Mouse (Mus musculus) G1E (cell line): ENCODE results near the gene Pigb. TPM values are rescaled to one million over a fixed set of nuclear protein-coding genes. Genes with fewer than 3 reads are reported as not detected.

Experiments used
- ATAC-seq: 2 replicates; pipeline ENCODE4 v1.8.0; 2016; ENCODE audit warnings: mild to moderate bottlenecking; ENCODE audit not compliant: insufficient number of reproducible peaks, poor library complexity, low FRiP score, severe bottlenecking; ENCODE audit errors: extremely low read depth
- DNase-seq: peaks from one replicate; pipeline ENCODE4 v3.0.0; 2012; ENCODE audit warnings: low spot score
- H3K27me3 ChIP-seq: 2 replicates; pipeline ENCODE4 v1.6.1; 2012; ENCODE audit warnings: mild to moderate bottlenecking, low read length, inconsistent platforms; ENCODE audit not compliant: insufficient read depth
- H3K36me3 ChIP-seq: replicated peaks from 2 replicates; pipeline ENCODE3; 2012; ENCODE audit warnings: mild to moderate bottlenecking, inconsistent platforms
- H3K4me1 ChIP-seq: 2 replicates; pipeline ENCODE4 v1.6.1; 2012; ENCODE audit warnings: low read depth, low read length, inconsistent platforms, mixed read lengths; ENCODE audit not compliant: insufficient read depth
- H3K4me3 ChIP-seq: 2 replicates; pipeline ENCODE4 v1.5.1; 2012; ENCODE audit warnings: low read depth, mild to moderate bottlenecking, inconsistent platforms, low read length, moderate library complexity, mixed read lengths
- H3K9me3 ChIP-seq: replicated peaks from 2 replicates; pipeline ENCODE4 v1.6.1; 2012; ENCODE audit warnings: inconsistent platforms
- CTCF ChIP-seq: IDR thresholded peaks from 2 replicates; pipeline ENCODE4 v1.5.1; 2012; ENCODE audit warnings: low read depth, low read length, inconsistent platforms, mixed read lengths
- GATA1 ChIP-seq: IDR thresholded peaks from 2 replicates; pipeline ENCODE4 v1.6.1; 2012; ENCODE audit warnings: borderline replicate concordance, low read length, inconsistent platforms, mixed read lengths
- GATA2 ChIP-seq: IDR thresholded peaks from 2 replicates; pipeline ENCODE4 v1.6.1; 2012; ENCODE audit warnings: low read depth, low read length, inconsistent platforms, borderline replicate concordance
- POLR2AphosphoS5 ChIP-seq: IDR thresholded peaks from 2 replicates; pipeline ENCODE4 v1.6.1; 2012; ENCODE audit warnings: low read depth, low read length, inconsistent platforms; ENCODE audit not compliant: insufficient replicate concordance
- TAL1 ChIP-seq: conservative IDR thresholded peaks from 2 replicates; pipeline ENCODE4 v1.6.1; 2012; ENCODE audit warnings: low read depth, low read length, inconsistent platforms, mixed read lengths
- polyA plus RNA-seq: library from polyadenylated mRNA; stranded (reverse); fragments of >175 nt; gene quantifications from 2 replicates; pipeline ENCODE4 v1.2.3, GENCODE M21; 2012
- total RNA-seq, 2 experiments: library from RNA; stranded (forward) in 1 of 2; stranded (reverse) in 1 of 2; fragments of 200-1000 nt in 1 of 2; fragments of >200 nt in 1 of 2; fragmentation: Nextera tagmentation in 1 of 2; gene quantifications; 2 replicates each; pipeline ENCODE4 v1.2.3; 2014 to 2017

Pigb gene
- total and polyA plus RNA-seq, 3 experiments, result 2.0 to 49.1 (median 6.6) TPM

- no peaks in the 10 kb centered on the region for H3K27me3 ChIP-seq
- no peak for ATAC-seq
- peaks cover 6% of the 10 kb centered on the region; the same call in 1 of the 2 replicates for H3K4me1 ChIP-seq
- no peak overlapping the region for H3K4me3 ChIP-seq
- TF ChIP-seq CTCF (no peak), GATA2 (no peak), GATA1 (no peak), TAL1 (no peak), POLR2AphosphoS5 (no peak)
- DNase-seq, result no peak
- peaks cover 7% of the 10 kb centered on the region for H3K36me3 ChIP-seq
- H3K9me3 ChIP-seq, result no peaks in the 10 kb centered on the region
Measured at GRCm38 (mm10) chr9:73068230-73068679, 28.1 kb upstream of the Pigb start.

GRCm38 (mm10) chr9:73067086-73067485 lies 26.9 kb upstream of the Pigb start:
- Histone ChIP-seq H3K27me3 (no peaks in the 10 kb centered on the region), H3K9me3 (no peaks in the 10 kb centered on the region), H3K4me1 (peaks cover 6% of the 10 kb centered on the region; the same call in 1 of the 2 replicates), H3K36me3 (peaks cover 7% of the 10 kb centered on the region), H3K4me3 (no peak overlapping the region)
- TF ChIP-seq POLR2AphosphoS5 (no peak), CTCF (no peak), GATA1 (no peak), GATA2 (no peak), TAL1 (no peak)
- ATAC-seq (no peak), DNase-seq (no peak)

GRCm38 (mm10) chr9:73063621-73064290 lies 23.6 kb upstream of the Pigb start:
- Histone ChIP-seq H3K27me3 (no peaks in the 10 kb centered on the region), H3K36me3 (peaks cover 9% of the 10 kb centered on the region), H3K4me1 (peaks cover 2% of the 10 kb centered on the region; the same call in 1 of the 2 replicates), H3K9me3 (no peaks in the 10 kb centered on the region), H3K4me3 (no peak overlapping the region)
- ATAC-seq (no peak), DNase-seq (no peak)
- TF ChIP-seq CTCF, result no peak
- TF ChIP-seq GATA1, result no peak
- TF ChIP-seq GATA2, result no peak
- TF ChIP-seq POLR2AphosphoS5, result no peak
- no peak for TF ChIP-seq TAL1

GRCm38 (mm10) chr9:73059224-73059623 lies 19.0 kb upstream of the Pigb start:
- no peaks in the 10 kb centered on the region for H3K9me3 ChIP-seq
- peaks cover 16% of the 10 kb centered on the region for H3K36me3 ChIP-seq
- DNase-seq (no peak), ATAC-seq (no peak)
- H3K27me3 ChIP-seq, result no peaks in the 10 kb centered on the region
- H3K4me3 ChIP-seq, result no peak overlapping the region
- peaks cover 2% of the 10 kb centered on the region; the same call in 1 of the 2 replicates for H3K4me1 ChIP-seq
- TF ChIP-seq GATA1, result no peak
- TF ChIP-seq GATA2, result no peak

- ATAC-seq, result no peak
- peaks cover 12% of the 10 kb centered on the region for H3K36me3 ChIP-seq
- no peak for DNase-seq
- H3K27me3 ChIP-seq, result no peaks in the 10 kb centered on the region
- peaks cover 5% of the 10 kb centered on the region; the same call in 1 of the 2 replicates for H3K4me1 ChIP-seq
- H3K4me3 ChIP-seq, result no peak overlapping the region
- H3K9me3 ChIP-seq, result no peaks in the 10 kb centered on the region
- TF ChIP-seq GATA2 (no peak), CTCF (no peak), POLR2AphosphoS5 (no peak), TAL1 (no peak), GATA1 (no peak)
Measured at GRCm38 (mm10) chr9:73055441-73055911, 15.3 kb upstream of the Pigb start.

- H3K27me3 ChIP-seq, result no peaks in the 10 kb centered on the region
- H3K4me1 ChIP-seq, result peaks cover 11% of the 10 kb centered on the region
- ATAC-seq (no peak), DNase-seq (no peak)
- peaks cover 10% of the 10 kb centered on the region for H3K36me3 ChIP-seq
- H3K4me3 ChIP-seq, result no peak overlapping the region
- TF ChIP-seq GATA1 (no peak), POLR2AphosphoS5 (no peak), TAL1 (no peak)
- no peaks in the 10 kb centered on the region for H3K9me3 ChIP-seq
Measured at GRCm38 (mm10) chr9:73050606-73051005, 10.4 kb upstream of the Pigb start.

GRCm38 (mm10) chr9:73049833-73050232 lies 9.7 kb upstream of the Pigb start:
- ATAC-seq (no peak), DNase-seq (no peak)
- no peaks in the 10 kb centered on the region for H3K27me3 ChIP-seq
- peaks cover 19% of the 10 kb centered on the region for H3K4me1 ChIP-seq
- H3K4me3 ChIP-seq, result no peak overlapping the region
- no peak for TF ChIP-seq POLR2AphosphoS5
- no peak for TF ChIP-seq GATA2
- TF ChIP-seq GATA1, result no peak
- no peak for TF ChIP-seq TAL1
- TF ChIP-seq CTCF, result no peak
- peaks cover 5% of the 10 kb centered on the region for H3K36me3 ChIP-seq
- no peaks in the 10 kb centered on the region for H3K9me3 ChIP-seq
